Mouse (Mus musculus): ENCODE results near the gene Gm5148. TPM values are rescaled to one million over a fixed set of nuclear protein-coding genes. Genes with fewer than 3 reads are reported as not detected.

The Gm5148 gene
- total RNA-seq, 2 experiments from 2014 or later = 1.5 to 2.8 TPM

DNA sequence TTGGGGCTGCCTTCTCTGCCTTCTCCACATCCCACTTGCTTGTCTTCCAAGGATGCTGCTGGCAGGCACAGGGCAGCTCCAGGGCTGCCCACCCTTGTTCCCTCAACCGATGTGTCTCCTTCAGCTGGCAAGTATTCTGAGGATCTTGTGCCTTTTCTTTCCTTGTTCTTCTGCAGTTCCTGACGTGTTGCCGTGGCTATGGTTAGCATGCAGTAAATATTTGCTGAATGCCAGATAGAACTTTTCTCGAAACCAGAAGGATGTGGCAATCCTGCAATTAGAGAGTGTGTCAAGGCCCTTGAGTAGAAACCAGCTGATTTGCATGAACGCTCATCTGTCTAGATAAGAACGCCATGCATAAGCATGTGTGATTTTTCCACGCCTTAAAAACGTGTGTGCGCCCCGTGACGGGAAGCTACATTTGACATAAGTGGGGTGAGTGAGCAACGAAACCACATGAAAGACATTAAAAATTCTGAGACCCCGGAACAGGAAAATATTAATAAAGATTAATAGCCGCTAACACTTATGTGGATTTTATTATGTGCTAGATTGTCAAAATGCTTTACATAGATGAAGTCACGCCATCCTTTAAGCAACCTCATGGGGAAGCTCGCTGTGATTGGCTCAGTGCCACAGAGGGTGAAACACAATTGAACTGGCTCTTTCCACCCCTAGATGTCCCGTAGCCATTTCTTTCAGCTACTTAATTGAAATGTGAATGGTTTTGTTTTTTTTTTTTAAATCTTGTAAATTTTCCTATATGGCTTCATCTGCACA, 14.1 kb upstream of the Gm5148 start:
- intact Hi-C loops (cut with DNase I) = no loop called here
- DNase-seq = peak; percentile 42

DNA sequence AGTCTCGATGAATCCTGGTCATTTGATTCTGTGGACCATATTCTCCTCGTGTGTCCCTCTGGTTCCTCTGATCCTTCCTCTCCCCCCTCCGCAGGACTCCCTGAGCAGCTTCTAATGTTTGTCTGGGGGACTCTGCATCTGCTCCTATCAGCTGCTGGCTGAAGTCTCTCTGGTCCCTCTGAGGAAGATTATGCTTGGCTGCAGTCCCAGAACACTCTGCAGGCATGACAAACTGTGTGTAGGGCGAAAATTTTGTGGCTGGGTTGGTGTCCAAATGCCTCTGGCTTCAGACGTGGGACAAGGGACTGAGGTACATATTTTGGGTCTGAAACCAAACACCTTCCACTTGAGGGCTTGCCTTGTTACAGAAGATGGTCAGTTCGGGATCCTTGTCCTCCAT, 13.1 kb upstream of the Gm5148 start:
- peak; percentile 75 for DNase-seq
- intact Hi-C loops (cut with DNase I) = no loop called here

DNA sequence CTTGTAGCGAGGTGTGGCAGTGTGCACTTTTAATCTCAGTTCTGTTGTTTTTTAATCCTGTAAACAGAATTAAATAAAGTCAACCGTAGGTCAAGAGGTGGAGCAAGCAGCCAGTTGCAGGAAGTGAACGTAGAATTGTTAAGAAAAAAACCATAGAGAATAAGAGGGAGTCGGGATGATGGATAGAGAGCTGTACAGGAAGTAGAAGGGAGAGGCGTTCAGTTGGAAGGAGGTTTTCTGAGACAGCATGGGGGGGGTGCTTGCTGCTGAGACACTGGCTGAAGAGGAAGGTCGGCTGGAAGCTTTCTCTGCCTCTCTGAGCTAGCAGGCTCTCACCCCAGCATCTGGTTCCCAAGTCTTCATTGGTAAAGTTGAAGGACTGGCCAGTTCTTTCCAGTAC, 10.9 kb upstream of the Gm5148 start:
- intact Hi-C loops (cut with DNase I) = no loop called here
- DNase-seq = no peak

DNA sequence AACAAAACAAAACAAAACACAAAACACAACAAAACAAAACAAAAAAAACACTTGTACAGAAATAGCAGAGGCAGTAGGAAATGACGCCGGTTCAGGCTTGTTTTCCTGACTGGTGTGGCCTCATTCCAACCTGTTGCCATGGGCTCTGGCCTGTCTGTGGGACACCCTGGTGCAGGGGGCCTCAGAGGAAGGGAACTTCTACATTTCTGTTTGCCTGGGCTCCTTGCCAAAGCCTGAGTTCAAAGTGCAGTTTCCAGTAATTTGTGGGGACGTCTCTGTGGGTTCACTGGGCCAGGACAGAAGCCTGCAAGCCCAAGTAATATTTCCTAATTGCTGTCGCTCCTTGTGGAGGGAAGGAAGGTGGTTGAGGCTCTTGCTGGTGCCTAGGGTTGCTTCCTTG, 4.9 kb upstream of the Gm5148 start:
- intact Hi-C loops (cut with DNase I) = loop anchor here (10.0 kb wide), 1 partner anchor 84 kb away; no protein-coding TSS in a partner anchor
- DNase-seq = peak; percentile 27

DNA sequence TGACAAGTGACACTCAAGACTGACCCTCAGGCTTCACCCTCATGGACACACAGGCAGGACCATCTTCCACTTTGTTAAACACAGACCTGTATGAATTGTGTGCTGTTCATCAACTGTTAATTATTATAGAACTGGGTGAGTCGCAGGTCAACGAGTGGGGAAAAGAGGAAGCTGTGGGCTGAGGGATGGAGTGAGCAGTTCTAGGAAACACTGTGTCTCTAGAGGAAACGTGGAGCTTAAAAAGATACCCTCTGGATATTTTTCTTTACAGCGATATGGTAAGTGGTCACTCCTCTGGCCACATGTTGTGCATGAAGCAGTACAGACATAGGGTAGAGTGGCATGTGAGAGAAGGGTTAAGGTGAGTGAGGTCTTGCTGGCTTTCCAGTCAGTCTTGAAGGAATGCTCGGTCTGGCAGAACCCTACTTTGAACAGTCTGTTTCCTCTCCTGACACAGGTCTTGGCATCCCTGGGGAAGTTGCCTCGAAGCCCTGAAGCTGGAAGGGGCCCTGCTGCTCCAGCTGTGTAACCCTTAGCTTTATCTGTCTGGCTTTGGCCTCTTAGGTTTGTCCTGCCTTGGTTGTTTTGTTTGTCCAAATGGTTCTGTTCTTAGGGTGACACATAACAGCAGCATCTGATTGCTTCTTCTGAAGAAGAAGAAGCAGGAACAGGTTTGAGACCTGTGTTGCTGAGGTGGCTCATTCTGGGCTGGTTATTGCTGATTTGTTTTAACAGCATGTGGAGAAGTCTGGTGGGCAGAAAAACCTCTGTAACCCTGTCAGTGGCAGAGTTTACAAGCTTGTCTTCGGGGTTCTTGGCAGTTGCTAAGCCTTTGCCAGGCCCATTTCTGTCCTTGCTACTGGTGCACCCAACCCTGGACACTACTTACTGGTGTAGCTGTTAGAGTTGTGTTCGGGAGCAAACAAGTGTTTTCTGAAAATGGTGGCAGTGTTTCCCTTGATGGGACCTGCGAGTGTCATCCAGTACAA, 4.1 kb upstream of the Gm5148 start:
- DNase-seq = no peak
- intact Hi-C loops (cut with DNase I) = loop anchor here (10.0 kb wide), 1 partner anchor 84 kb away; no protein-coding TSS in a partner anchor

DNA sequence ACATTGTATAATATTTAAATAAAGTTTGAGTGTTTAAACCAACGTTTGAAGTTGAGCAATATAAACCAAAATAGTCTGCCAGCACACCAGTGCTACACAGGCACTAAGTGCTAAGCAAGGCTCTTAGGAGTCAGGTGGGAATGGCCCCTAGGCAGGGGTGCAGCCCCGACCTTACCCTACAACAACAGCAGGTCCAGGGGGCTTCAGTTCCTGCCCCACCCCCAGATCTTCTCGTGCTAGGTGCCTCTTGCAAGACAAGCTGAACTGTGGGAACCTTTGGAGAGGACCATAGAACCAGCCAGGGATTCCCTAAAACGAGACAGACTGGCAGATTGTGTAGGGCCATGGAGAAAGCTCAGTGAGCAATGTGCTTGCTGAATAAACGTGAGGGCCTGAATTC, 3.1 kb upstream of the Gm5148 start:
- intact Hi-C loops (cut with DNase I) = loop anchor here (10.0 kb wide), 1 partner anchor 83 kb away; no protein-coding TSS in a partner anchor
- no peak for DNase-seq

DNA sequence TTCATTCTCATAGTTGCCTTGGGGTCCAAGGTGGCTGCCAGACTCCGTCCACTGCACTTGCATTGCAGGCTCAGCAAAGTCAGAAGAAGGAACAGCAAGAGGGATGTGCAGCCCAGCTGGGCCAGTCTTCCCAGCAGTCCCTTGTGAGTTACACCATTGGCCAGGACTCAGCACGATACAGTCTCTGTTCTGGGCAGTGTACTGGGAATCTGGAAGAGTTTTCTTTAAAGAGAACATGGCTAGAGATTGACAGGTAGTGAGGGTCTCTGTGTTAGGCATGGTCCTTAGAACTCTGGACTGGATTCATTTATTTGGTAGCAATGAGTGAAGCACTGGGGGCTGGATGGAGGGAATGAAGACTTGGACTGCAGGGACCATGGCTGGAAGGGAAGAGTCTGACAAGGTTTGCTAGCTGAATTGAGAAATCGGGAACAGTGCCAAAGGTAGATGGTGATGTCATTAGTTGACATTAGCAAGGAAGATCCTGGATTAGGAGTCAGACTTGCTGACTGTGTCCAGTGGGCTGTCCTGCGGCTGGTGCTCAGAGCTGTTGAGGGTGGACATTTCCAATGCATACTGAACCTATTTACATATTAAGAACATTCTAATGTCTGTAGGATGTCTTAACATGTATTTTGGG, 2.3 kb upstream of the Gm5148 start:
- no peak for DNase-seq
- intact Hi-C loops (cut with DNase I) = loop anchor here (10.0 kb wide), 1 partner anchor 82 kb away; no protein-coding TSS in a partner anchor

DNA sequence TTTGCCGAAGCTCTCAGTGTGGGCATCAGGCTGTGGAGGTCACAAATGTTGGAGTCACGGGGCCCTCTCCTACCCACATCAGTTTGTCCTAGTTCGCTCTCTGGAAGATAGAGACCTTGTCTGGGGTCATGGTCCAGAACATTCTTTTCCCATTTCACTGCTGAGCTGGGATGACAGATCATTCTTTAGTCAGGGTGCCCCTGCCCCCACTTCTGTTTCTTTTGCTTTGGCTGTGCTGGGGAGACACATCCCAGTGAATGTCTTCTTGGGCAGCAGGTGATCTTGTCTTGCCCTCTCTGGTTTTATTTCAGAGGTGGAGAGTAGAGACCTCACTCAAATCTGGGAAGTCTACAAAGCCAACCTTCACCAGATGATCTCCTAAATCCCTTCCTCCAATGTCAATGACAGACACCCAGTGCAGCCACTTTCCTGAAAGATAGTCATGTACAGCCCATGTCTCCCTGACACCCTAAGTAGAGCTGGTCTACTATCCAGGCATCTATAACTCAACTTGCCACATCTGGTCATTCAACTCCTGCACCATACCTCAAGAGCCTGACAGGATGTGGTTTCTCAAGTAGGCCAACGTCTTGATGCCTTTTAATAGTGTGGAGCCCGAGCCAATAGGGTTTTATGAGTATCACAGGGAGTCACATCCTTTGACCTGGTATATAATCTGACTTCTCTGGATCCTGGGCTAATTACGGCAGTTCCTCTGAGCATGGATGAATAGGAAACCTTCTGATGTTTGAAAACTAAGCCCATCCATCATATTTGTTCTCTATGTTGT, 851 bp upstream of the Gm5148 start:
- intact Hi-C loops (cut with DNase I) = loop anchor here (10.0 kb wide), 1 partner anchor 80 kb away; no protein-coding TSS in a partner anchor
- DNase-seq = no peak

DNA sequence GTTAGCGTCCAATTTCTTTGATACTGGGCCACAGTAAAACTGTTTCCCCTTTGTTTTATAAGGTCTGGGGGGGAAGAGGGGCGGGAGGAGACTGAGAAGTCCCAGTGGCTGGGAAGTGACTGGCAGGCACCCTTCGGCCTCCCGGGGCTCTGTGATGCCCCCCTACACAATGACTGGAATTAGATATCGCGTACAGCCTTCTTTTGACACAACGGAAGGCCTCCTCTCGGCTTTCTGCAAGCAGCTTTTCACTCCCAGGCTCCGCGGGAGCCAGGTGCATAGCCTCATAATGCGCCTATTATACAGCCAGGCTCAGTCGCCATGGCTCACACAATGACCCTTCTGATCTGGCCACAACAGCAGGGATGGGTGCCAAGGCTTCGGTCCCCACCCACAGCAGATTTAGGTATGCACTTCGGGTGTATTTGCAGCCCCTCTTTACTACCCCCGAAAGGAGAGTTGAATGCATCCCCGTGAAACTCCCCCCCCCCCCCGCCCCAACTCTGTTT, 574 bp downstream of the Gm5148 start:
- DNase-seq = peak; percentile 44
- intact Hi-C loops (cut with DNase I) = loop anchor here (10.0 kb wide), 1 partner anchor 79 kb away; no protein-coding TSS in a partner anchor

DNA sequence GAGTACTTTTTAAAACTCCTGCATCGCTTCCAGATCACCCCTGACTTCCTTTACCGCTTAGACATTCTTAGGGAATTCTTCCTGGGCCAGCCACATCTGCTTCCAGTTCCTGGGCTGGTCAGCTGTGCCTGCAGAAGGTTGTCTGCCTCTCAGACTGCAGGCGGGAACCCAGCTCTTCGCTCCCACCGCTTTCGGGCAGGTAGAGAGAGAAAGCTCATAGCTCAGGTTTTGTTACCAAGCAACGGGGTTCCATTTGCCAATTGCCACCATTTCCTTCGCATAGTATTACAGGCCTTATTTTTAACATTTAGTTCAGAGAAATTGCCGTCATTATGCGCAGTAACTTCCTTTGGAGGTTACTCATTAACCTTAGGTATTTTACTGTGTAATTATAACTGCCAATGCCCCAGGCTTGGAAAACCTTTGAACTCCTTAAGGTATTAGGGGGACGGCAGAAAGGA, 1.2 kb downstream of the Gm5148 start:
- DNase-seq = no peak
- intact Hi-C loops (cut with DNase I) = loop anchor here (10.0 kb wide), 1 partner anchor 78 kb away; no protein-coding TSS in a partner anchor

DNA sequence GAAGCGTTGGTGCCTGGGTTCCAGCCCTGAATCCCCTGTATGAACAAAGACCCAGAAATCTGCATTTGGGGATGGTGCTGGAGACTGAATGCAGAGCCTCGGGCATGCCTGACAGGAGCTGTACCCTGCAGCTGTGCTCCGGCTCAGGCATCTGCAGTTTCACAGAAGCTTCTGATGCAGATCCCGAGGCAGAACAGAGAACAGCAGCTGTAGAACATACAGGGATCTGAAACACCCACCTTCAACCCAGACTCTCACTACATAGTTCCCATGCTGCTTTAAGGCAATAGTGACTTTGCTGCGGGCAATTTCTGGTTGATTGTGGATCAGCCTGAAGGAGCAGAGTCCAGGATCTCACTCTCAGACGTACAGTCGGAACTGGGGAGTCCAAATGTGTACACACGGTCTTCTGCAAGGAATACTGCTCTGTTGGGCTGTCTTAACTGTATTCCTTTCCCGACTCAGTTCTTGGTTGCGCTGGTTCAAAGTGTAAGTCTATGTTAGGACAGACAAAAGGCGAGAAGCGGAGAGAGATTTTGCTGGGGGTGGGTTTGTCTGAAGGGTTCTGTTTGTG, 1.7 kb downstream of the Gm5148 start:
- no peak for DNase-seq
- intact Hi-C loops (cut with DNase I) = loop anchor here (10.0 kb wide), 1 partner anchor 78 kb away; no protein-coding TSS in a partner anchor

DNA sequence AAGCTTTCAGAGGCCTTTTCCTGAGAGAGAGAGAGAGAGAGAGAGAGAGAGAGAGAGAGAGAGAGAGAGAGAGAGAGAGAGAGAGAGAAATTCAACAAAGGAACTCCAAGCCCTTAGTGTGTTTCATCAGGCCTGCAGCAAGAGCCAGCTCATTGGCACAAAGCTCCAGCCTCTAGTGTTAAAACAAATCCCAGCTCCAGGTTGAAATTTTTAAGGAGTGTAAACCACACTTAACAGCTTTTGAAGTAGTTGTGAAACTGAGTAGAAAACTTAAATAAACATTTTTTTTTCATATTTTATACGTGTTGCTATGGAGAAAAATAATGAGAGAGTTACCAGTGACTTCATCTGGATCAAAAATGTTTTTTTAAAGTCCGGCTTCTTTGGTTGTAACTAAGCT, 7.3 kb downstream of the Gm5148 start:
- intact Hi-C loops (cut with DNase I) = no loop called here
- DNase-seq = no peak

DNA sequence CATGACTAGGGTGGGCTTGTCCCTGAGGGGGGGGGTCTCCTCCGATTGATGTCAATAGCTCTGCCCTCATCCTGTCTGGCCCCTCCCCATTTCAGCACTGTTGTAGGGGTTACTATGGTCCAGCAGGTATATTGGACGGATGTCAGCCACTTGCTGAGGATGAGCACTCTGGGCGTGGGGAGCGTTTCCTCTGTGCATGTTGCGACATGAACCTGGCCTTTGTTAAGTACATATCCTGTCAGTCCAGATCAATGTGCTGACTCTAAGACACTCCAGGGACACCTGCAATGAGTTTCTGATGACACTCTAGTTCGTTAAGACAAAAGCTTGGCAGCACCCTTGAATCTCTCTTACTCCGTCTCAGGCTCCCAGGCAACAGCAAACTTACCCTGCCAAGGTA, 8.6 kb downstream of the Gm5148 start:
- intact Hi-C loops (cut with DNase I) = no loop called here
- no peak for DNase-seq

DNA sequence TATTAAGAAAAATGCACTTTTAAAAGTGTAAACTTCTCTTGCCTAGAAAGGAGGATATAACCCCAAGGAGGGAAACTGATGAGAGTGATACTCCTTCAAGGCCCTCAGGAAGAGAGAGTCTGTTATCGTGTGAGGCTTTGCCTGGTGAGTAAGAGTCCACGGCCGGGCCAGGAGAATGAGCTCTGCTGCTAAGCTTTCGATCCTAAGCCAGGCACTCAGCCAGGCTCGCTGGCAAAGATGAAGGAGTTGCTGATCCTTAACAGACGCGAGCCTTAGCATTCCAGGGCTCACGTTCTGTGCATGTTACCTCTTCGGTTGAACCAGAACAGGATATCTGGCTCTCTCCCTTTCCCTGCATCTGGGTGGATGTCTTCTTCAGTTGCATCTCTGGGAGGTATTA, 11.8 kb downstream of the Gm5148 start:
- peak; percentile 77 for DNase-seq
- intact Hi-C loops (cut with DNase I) = no loop called here

DNA sequence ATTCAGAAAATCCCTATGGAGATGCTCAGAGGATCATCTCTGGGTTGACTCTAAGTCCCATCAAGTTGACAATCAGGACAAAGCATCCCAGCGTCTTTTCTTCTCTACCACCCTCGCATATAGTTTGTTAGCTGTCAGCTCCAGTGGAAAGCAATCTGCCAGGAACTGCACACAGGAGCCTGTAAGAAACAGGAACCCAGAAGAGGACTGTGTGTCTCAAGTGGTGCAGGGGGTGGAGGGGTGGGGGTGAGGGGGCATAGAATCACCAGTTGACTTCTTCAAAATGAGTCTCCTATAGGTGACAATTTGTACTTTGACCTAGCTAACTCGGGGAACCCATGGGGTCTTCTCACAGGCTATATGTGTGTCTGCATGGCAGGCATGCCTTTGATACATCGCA, 12.7 kb downstream of the Gm5148 start:
- no peak for DNase-seq
- intact Hi-C loops (cut with DNase I) = no loop called here

DNA sequence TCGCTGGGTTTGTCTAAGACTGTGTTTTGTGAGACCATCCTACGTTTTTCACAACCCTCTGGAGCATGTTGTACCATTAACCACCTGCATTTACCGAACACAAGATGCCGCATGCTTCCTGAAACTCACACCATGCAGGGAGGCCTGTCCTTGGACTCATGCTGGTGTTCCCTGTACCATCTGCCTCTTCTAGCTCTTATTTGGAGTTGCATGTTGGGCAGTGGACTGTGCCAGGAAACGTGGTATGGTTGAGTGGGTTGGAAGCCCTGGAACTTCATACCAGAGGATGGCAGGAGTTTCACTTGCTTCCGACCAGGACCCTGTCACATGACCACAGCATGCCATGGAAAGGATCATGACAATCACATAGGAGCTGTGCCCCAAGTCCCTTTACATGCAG, 16.5 kb downstream of the Gm5148 start:
- DNase-seq = peak; percentile 40

DNA sequence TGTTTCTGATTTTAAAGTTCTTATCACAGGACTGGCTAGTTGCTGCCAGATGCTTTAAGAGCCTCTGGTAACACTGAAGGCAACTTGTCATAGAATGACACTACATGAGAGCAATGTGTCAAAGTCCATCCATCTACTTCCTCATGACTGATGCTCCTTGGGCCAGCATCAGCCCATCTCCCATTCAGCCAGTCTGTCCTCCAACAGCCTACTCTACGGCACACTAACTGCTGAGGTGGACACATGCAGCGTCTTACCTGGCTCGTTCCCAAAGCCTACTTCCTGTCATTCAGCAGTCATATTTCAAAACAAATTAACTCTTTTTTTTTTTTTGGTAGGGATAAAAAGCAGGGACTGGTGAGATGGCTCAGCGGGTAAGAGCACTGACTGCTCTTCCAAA, 17.9 kb downstream of the Gm5148 start:
- intact Hi-C loops (cut with DNase I) = no loop called here
- no peak for DNase-seq

More for the DNA sequence above, 16.5 kb downstream of the Gm5148 start:
- intact Hi-C loops (cut with DNase I) = no loop called here

DNA sequence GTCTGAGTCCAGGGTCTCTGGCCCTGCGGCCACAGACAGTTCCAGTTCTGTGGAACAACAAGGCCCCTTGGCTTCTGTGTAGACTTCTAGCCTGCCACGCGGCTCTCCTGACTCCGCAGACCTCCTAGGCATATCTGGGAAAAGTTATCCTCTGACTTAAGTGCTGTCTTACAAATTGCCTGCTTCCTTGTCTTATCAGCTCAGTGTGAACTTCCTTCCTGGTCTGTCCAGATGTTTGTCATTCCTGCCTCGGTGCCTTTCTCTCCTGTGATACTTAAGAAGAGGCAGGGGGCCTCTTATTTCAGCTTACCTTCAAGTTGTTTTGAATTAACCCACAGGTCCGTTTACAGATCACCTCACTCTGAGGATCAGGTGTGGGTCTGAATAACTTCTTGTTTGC, 18.9 kb downstream of the Gm5148 start:
- intact Hi-C loops (cut with DNase I) = no loop called here

DNA sequence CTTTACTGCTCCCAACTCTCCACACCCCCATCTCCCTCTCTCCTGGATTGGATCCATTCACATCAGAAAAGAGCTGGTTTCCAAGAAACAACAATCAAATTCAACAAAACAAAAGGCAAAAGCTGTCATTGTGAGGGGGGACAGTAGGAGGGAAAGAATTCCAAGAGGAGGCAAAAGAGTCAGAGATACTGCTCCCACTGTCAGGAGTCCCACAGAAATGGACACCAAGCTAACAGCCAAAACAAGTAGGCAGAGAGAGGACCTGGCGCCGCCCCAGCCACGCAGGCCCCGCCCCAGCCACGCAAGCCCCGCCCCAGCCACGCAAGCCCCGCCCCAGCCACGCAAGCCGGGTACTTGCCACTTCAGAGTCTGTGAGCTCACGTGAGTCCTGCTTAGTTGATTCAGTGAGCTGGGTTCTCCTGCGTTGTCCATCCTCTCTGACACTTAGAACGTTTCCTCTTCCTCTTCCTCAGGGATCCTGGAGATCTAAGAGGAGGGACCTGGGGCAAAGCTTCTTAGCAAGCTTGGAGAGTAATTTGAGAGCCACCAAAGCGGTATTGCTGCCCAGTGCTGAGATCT, 19.5 kb downstream of the Gm5148 start:
- DNase-seq = no peak
- intact Hi-C loops (cut with DNase I) = no loop called here

More for the DNA sequence above, 18.9 kb downstream of the Gm5148 start:
- no peak for DNase-seq

Measured in left cerebral cortex, postnatal 4 days (tissue).